9 mouse cellular contexts compared by ENCODE assay signal in genomic region chr6:92787376-92787712, GRCm38 (mm10). TPM values are rescaled to one million over a fixed set of nuclear protein-coding genes. Genes with fewer than 3 reads are reported as not detected.
DNase-seq lines count a peak whose midpoint lies in the region; ATAC-seq and TF ChIP-seq lines count a peak whose summit lies in the region.
"Had no signal": no experiment of that assay in that cellular context is flagged by ENCODE, and none has a peak within 500 bp of the region (broad histone marks: within the 10 kb centered on the region; RNA-seq: fewer than 3 reads in every experiment).

No protein-coding gene starts in this region.

- no peaks in the 10 kb centered on the region for H3K36me3 ChIP-seq in hindbrain, embryonic 10.5 days
- H3K36me3 ChIP-seq in lung, embryonic 14.5 days (ENCODE audit: insufficient read depth) = peaks cover 11% of the 10 kb centered on the region; the same call in 1 of the 2 replicates

- H3K27me3 ChIP-seq in hindbrain, embryonic 10.5 days (ENCODE audit: insufficient read depth, poor library complexity, severe bottlenecking) = peaks cover 22% of the 10 kb centered on the region
- no peaks in the 10 kb centered on the region for H3K27me3 ChIP-seq in lung, embryonic 14.5 days (ENCODE audit: insufficient read depth, low read length)

- peak; percentile 89 for TF ChIP-seq CTCF in lung, embryonic 14.5 days (IDR thresholded peaks at IDR 0.05; ENCODE audit: low read depth)

- peaks cover 13% of the 10 kb centered on the region for H3K4me1 ChIP-seq in hindbrain, embryonic 10.5 days (replicated peaks)
- H3K4me1 ChIP-seq in lung, embryonic 14.5 days (ENCODE audit: insufficient read depth) = 0 out of 2 replicates have a peak, but pooled peaks cover 3% of the 10 kb centered on the region

- peak overlapping the region; percentile 51 for H3K4me2 ChIP-seq in lung, embryonic 14.5 days

- no peaks in the 10 kb centered on the region for H3K9me3 ChIP-seq in hindbrain, embryonic 10.5 days
- no peaks in the 10 kb centered on the region for H3K9me3 ChIP-seq in lung, embryonic 14.5 days (ENCODE audit: low read depth, low read length)

- H3K9ac ChIP-seq in lung, embryonic 14.5 days = no peak overlapping the region

- peak overlapping the region; percentile 48 for H3K4me3 ChIP-seq in hindbrain, embryonic 10.5 days
- H3K4me3 ChIP-seq in lung, embryonic 14.5 days (ENCODE audit: low read depth, low read length) = peak overlapping the region; percentile 3; the same call in 1 of the 2 replicates
- H3K4me3 ChIP-seq: erythroblast, embryonic 14.5 days had no signal

- peak; percentile 78 for ATAC-seq in lung, embryonic 14.5 days (ENCODE audit: insufficient read depth)

- H3K27ac ChIP-seq in hindbrain, embryonic 10.5 days = peak overlapping the region; percentile 50; the same call in 1 of the 2 replicates
- no peak overlapping the region for H3K27ac ChIP-seq in lung, embryonic 14.5 days (ENCODE audit: low read depth)

- 0% methylated on average over 12 of the region's 12 CpGs for WGBS in hindbrain, embryonic 10.5 days
- under 1% methylated on average over 11 of the region's 12 CpGs for WGBS in lung, embryonic 14.5 days

- peak; percentile 88 for DNase-seq in Muller cell, postnatal 12 days (ENCODE audit: inconsistent ontology term)
- DNase-seq in cerebellum, adult 9-10 months = peak; percentile 57
- peak; percentile 73 to 96 for DNase-seq in frontal cortex, adult 2 months (ENCODE audit: extremely low spot score in 1 of 2, low spot score in 1 of 2)
- peak; percentile 95 for DNase-seq in hindbrain, embryonic 10.5 days (ENCODE audit: low spot score)
- DNase-seq in layer of hippocampus, adult 9-10 months (ENCODE audit: low spot score) = peak; percentile 83
- DNase-seq in lung, embryonic 14.5 days = peak; percentile 97
- peak; percentile 42 for DNase-seq in retina, adult 2 months (ENCODE audit: low read depth, low spot score)
- DNase-seq in urinary bladder, adult 18-20 months (ENCODE audit: low spot score in 2 of 2) = peak; percentile 74 to 81

RNA-seq across cellular contexts. Expression of gene A730049H05Rik, which starts 28.9 kb away (rescaled TPM):
- polyA plus RNA-seq in frontal cortex, adult 2 months (2012; rRNA removed) = 0.06 TPM in 1 of 2 replicates, not detected in the other
- 0.30 and 0.90 TPM in 2 replicates for polyA plus RNA-seq in hindbrain, embryonic 10.5 days (2016; fragmentation: Nextera tagmentation; extraction: Ambion mirVana)
- polyA plus RNA-seq in lung, embryonic 14.5 days (2014; fragmentation: Nextera tagmentation; extraction: Ambion mirVana) = 0.68 and 1.1 TPM in 2 replicates
- polyA plus RNA-seq: erythroblast, embryonic 14.5 days had no signal

Comparison
In these comparisons a context has a peak if more than half of its experiments do, and no peak if none do; other contexts are left out.
1. DNase-seq: peak in every context shown above with its lines; median percentile 97 in lung, embryonic 14.5 days; 95 in hindbrain, embryonic 10.5 days; 88 in Muller cell, postnatal 12 days; 84 in frontal cortex, adult 2 months; 83 in layer of hippocampus, adult 9-10 months; 78 in urinary bladder, adult 18-20 months; 57 in cerebellum, adult 9-10 months; 42 in retina, adult 2 months.